Mouse (Mus musculus) retina, adult 2 months (tissue): ENCODE measurements around the gene Sh3d21.
"Not testable (repeated sequence)": the region's sequence is repeated elsewhere in the genome, so short reads cannot be mapped to it uniquely, and the experiment has no call there.

Source experiments
- DNase-seq: peaks from one replicate; pipeline ENCODE4 v3.0.0-alpha.2; 2012; ENCODE audit warnings: low read depth, low spot score

The Sh3d21 gene

DNA sequence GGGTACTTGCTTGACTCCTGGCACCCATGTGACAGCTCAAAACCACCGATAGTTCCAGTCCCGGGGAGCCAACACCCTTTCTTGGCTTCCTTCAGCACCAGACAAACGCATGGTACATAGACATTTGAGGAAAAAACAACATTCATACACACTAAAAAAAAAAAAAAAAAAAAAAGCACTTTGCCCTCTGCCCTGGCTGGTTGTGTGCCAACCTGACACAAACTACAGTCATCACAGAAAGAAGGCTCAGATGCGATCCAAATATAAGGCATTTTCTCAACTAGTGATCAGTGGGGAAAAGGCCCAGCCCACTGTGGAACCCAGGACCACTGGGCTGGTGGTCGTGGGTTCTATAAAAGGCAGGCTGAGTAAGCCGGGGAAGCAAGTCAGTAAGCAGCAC is 5.6 kb upstream of the Sh3d21 start:
- DNase-seq, result no peak

DNA sequence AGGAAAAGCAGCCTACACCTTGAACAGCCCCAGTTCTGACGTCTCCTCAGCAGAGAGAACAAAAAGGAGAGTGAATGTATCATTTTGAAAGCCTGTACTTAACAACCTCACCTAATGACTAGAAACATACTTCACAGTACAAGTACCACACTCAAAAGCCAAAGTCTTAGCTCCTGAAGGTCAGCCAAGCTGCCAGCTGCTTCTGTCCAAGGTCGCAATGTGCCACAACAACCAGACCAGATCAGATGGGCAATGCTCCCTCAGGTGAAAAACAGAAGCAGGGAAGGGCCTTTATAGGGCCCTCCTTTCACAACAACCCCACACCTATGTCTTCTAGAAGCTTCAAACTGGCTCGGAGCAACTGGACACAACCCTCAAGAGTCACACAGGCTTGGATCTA is 2.8 kb upstream of the Sh3d21 start:
- no peak for DNase-seq

DNA sequence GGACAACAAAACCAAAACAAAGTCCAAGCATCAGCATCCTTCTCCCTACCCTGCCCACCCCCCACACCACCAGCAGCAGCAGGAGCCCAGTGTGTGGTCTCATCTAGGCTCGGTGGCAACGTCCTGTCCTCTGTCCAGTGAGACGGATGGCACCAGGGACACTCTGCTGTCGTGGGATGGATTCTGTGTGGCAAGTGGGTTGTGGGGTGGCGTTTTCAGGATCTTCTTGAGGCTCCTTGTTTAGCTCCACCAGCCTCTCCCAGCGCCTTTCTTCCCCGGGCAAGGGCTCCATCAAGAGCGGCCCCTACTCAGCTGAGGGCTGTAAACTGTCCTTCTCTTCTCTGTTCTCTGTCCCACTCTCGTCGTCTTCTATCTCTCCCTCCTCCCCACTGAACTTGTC is 1.8 kb upstream of the Sh3d21 start:
- not testable (repeated sequence) for DNase-seq

DNA sequence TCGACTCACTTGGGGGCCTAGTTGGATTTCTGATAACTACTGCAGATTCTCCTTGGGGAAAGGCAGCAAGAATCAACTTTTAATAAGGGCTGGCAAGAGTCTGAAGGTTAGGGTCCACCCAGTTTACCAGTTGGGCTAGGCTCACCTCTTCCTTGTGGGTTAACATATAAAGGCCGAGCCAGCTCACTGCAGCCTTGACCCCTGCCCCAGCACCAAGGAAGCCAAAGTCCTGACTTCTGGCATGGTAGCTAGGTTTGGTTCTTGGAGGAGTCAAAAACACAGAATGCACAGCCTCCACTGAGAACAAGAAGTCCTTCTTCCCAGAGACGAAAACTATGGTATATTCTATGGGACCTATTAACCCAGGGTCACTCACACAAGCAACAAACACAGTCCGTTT is 394 bp upstream of the Sh3d21 start:
- DNase-seq, result no peak

DNA sequence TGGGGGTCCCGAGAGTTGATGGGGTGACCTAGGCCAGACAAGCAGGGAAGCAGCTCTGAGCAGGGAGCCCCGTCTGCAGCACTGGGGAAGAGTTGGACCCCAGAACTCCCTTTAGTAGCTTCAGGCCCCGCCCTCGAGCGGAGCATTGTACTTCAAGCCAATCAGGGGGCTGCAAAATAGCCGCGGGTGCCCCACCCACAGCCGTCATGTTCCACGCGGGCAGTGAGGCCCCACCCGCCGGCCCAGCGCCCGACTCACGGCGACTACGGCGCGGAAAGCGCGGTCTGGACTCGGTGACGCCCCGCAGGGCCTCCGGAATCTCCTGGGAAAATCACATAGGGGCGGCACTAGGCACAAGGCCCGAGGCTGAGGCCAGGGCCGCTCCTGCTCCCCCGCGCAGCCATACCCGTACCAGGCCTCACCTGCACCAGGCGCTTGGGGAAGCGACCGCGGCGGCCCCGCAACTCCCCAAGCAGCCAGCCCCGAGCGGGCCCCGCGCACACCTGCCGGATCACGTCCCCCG is 686 bp downstream of the Sh3d21 start:
- no peak for DNase-seq

DNA sequence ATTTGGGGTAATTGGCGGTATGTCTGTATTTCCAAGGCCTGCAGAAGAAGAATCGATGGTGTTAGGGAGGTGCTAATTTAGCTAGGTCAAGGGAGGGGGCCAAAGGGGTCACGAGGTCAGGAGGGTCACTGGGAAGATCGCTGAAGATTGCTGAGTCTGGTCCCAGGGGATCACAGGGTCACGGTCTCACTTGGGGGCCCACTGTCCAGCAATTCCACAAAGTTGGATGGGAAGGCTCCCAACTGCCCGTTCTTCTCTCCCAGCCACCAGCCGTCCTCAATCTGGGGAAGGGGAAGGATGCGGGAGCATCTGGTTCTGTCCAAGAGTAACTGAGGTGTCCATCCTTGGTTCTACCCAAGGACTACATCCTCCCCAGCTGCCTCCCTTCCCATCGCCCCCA is 1.3 kb downstream of the Sh3d21 start:
- no peak for DNase-seq

DNA sequence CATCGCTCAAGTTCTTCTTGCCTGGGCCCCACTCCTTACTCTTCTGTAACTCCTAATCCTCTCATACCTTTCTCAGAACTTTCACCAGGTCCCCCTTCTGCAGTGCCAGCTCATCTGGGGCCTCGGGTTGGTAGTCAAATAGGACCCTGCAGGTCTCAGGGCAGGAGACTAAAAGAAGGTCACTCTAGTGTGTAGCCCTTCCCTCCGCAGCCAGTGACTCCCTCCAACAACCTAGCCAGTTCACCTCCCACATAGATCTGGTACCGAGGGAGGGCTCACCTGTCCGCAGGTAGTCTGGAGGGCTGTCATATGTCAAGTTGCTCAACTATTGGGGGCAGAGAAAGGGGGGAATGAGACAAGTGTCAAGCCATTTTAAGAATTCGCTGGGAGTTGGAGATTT is 1.8 kb downstream of the Sh3d21 start:
- DNase-seq, result no peak

DNA sequence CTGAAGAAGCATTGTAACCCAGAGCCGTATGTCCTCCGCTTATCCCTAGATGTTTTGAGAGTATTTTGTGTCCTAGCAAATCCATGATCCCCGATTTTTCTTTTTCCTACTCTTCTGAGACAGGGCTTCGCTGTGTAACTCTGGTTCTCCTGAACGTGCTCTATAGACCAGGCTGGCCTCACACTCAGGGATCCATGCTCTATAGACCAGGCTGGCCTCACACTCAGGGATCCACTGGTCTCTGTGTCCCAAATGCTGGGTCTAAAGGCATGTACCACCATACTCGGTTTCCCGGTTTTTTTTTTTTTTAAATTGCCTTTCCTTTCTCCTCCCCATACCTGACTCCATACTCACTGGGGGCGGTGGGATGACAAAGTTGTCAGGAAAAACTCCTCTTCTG is 2.3 kb downstream of the Sh3d21 start:
- DNase-seq, result no peak

DNA sequence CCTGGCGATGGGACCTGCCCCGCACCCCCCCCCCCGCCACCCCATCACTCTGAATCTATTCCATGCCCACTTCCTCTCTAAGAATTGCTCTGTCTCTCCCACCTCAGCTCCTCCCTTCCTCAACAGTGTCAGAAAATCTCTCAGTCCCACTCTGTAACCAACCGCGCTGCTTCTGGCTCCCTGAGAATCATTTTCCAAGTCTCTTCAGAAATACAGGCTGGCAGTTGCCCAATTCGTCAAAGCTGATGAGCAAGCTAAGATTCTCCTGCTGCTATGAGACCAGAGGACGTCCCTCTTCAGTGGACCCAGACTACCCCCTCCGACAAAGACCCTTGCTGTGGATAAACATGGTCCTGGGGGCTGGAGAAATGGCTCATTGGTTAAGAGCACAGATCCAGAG is 3.8 kb downstream of the Sh3d21 start:
- DNase-seq, result no peak

DNA sequence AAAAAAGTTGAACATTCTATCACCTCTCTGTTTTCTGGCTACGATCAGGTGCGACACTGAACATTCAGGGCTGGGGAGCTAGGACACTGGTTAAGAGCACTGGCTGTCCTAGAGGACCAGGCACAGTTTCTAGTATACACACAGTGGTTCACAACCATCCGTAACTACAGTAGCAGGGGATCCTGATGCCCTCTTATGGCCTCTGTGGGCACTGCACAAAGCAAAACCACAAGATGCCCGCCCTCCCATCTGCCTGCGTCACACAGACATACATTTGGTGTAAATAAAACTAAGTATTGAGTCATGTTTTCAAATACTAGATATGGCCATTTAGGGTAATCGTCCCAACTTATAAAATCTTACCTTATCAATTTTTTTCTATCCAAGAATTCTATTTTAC is 5.7 kb downstream of the Sh3d21 start:
- DNase-seq, result no peak

DNA sequence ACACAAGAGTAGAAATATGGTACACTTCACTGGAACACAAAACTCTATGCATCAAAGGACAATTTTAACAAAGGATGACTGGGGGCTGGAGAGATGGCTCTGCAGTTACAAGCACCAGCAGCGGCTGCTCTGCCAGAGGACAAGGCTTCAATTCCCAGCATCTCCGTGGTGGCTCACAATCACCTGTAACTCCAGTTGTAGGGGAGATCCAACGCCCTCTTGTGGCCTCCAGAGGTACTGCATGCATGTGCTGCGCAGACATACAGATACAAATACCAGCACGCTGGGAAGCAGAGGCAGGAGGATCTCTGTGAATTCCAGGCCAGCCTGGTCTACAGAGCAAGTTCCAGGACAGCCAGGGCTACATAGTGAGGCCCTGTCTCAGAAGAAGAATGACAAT is 6.7 kb downstream of the Sh3d21 start:
- no peak for DNase-seq

DNA sequence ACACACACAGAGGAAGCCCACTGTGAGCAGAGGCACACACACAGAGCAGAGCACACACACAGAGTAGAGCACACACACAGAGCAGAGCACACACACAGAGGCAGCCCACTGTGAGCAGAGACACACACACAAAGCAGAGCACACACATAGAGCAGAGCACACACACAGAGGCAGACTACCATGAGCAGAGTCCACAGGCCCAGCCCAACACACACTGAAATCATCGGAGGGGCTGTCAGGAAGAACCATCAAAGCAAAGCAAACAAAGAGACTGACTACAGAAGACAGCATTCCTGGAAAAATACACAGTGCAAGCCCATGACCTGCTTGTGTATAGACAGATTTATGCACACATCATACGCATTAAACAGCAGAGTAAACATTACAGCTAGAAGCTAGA is 7.4 kb downstream of the Sh3d21 start:
- DNase-seq, result no peak

DNA sequence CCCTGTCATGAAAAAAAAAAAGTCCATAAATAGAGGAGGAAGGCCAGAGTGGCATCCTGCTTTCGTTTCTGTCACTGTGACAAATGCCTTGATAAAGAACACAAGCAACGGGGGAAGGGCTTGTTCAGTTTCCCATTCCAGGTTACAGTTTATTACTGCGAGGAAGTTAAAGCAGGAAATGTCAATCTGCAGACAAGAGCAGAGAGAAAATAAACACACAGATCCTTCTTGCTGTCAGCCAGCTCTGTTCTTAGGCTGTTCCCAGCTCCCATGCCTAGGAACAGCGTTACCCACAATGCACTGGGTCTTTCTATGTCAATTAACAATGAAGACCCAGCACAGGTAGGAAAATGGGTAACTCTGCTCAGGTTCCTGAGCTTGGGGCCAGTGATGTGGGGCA is 8.1 kb downstream of the Sh3d21 start:
- no peak for DNase-seq

DNA sequence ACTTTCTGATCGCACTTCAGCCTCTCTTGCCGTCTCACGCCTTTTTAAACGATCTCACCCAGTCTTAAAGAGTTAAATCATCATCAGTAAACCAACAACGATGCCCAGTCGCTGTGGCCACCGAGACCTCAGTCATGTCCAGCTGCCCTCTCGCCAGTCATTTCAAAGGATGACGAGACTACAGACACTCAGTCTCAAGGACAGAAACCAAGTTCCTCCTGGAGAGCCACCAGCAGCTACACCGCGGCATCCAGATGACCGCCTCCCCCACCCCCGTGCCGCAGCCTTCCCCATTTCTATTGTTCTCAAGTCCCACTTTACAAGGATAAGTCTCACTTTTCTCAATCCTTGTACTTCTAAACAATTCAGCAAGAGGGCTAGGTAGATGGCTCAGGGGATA is 10.4 kb downstream of the Sh3d21 start:
- DNase-seq, result no peak

DNA sequence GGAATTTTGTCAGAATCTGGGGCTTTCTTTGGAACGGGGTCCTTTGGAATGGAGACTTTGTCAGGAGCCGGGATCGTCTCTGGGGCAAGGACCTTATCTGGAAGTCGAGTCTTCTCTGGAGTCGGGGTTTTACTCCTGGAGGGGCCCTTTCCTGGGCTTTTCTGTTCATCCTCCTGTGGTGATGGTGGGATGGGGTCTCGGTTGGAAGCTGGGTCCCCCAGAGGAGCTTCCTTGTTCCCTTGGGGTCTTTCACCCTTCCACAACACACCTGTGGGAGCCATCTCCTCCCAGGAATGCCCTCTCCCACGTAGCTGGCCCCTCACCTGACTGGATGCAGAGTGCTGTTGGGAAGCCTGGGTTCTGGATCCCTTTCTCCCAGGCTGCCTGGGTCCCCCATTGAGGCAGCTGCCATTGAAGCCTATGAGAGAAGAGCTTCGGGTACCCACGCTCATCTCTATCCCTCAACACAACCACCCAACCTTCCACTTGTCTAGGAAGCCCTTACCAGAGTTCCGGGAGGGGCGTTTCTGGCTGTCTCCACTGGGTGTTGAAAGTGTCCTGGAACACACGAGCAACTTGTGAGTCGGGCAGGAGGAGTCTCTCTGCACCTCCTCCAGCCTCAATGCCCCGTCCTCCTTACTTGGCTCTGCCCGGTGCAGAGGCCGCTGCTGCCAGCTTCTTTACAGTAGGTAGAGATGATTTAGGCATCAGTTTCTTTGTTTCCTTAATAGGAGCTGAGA is 11.4 kb downstream of the Sh3d21 start:
- no peak for DNase-seq

DNA sequence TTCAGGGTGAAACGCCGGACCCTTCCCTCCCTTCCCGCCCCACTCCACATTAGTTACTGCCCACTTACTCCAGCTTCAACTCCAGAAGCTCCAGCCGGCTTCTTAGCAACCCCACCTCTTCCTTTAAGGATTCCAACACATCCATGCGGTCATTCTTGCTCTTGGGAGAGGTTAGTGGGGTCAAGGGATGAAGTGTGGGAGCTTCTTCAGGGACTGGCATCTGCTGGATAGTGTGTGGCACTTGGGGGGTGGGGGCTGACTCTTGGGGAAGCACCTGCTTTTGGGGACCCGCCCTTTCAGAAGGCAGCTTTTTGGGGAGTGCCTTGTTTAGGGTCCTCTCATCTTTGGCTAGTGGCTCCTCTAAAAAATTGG is 12.4 kb downstream of the Sh3d21 start:
- DNase-seq, result no peak

DNA sequence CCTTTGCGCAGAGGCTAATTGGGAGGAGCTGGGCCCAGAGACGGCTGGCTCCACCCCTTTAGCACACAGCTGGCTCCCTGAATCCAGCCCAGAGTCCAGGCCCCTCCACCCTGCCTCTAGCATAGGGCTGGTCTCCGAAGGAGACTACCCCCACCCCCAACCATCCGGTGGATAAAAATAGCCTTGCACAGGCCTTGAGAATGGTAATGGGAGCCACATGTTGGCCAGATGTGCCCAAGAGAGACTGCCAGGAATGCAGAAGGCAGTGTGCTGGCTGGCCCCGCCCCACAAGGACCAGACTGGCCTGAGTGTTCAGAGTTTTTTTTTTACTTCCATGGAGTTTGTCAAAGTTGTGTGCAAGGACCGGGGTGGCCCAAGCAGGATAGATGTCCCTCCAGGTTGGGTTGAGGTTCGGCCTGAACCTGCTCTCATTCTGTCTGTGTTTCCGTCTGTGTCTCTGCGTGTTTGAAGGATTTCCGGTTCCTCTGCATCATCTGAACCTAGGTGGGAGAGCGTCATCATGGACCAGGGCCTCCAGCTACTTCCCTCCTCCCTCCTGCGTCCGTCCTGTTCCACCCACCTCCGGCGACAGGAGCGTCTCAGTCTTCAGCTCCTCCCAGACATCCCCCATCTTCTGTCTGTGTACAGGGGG is 12.9 kb downstream of the Sh3d21 start:
- DNase-seq, result no peak

DNA sequence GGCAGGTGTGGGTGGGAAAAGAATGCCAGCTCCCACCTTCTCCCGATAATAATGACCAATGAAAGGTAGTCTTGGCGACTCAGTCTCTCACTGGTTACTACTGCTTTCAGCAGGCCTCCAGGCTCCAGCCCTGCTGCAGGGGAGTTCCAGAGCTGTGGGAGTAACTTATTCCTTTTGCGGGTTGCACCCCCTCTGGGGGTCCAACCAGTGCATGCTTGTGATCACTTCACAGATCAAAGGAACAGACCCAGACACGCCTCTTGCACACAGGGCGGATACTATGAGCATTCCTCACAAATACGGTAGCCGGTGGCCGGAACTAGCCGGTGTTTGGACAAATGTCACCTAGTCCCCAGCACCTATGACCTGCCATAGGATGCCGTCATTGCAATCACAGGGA is 13.5 kb downstream of the Sh3d21 start:
- DNase-seq, result no peak

DNA sequence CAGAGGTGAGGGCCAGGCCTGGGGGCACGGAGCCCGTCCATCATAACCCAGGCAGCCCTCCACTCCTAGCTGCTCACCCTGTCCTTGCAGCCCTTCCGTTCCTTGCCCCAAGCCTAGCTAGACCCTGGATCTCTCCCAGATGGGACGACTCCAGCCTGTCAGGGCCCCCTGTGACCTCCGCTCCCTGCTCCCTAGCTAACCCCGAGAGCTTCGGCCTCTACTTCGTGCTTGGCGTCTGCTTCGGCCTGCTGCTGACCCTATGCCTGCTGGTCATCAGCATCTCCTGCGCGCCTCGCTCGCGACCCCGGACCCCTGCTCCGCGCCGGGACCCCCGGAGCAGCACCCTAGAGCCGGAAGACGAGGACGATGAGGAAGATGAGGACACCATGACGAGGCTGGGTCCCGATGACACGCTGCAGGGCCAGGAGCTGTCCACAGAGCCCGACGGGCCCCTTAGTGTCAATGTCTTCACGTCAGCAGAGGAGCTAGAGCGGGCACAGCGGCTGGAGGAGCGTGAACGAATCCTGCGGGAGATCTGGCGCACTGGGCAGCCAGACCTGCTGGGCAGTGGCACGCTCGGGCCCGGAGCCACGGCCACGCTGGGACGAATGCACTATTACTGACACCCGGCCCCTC is 14.1 kb downstream of the Sh3d21 start:
- no peak for DNase-seq

DNA sequence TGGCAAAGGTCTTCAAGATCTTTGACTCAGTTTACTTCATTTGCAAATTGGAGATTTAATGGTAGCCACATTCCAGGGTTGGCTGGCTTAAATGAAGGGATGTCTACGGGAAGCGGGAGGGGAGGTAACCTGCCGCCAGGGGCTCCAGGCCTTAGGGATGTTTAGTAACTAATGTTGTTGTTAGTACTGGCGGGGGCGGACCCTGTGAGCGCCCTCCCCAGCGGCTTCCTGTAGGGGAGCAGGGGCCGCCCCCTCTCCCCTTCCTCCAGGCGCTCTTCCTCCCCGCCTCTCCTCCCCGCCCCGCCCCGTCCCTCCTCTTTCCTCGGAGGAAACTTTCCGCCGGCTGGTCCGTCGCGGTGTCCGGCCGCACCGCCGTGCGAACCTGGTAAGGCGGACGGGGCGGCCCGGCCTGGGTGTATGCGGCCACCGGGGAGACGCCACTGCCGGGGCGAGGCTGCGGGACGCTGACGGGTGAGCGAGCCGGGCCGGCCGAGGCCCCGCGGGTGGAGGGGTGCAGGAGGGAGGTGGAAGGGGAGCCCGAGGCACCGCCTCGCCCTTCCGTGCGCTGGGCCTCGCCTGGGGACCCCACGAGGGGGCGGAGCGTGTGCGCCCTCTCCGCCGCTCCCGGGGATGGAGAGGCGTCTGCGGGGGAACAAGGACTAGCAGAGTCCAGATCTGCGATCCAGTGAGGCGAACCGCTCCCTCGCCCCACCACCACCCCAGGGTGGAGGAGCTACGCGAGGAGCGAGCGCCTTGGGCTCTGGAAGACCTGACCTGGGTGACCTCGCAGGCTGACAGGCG is 14.9 kb downstream of the Sh3d21 start:
- DNase-seq, result no peak

DNA sequence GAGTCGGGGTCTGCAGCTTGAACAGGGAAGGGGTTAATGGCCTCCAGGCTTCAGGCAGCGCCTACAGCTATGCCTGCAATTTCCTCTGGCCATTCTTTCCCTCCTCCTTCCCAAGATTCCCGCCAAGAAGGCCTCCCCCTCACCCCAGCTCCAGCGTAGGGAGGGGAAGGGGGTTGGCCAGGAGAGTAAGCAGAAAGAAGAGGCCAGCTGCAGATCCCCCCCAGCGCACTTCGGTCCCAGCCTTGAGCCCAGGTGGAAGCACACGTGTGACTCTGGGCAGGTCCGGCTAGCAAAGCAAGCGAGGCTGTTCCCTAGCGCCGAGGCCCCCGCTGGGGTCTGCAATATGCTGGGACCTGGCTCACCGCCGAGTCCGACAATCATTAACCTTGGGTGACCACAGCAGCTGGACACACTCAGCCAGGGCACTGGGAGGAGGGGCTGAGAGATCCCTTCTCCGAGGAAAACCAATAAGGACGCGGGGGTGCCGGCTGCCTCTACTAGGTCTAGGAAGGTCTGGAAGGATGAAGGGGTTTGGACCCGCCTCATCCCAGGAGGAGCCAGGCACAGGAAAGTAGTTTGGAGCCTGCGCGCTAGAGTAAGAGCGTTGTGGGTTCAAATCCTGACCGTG is 15.6 kb downstream of the Sh3d21 start, which contains the start of gene Eva1b:
Gene Eva1b (plus strand): TSS at position 212 of the 628 bp plus-strand sequence.
- no peak for DNase-seq
